Mouse (Mus musculus): ENCODE measurements around the gene Glud1. TPM values are rescaled to one million over a fixed set of nuclear protein-coding genes. Genes with fewer than 3 reads are reported as not detected.

The Glud1 gene
- polyA plus RNA-seq, 1 experiment from 2014 or later, result 68.7 TPM

- Histone ChIP-seq H3K36me3 (no peaks in the 10 kb centered on the region), H3K4me2 (no peak overlapping the region), H3K4me3 (no peak overlapping the region), H3K9ac (no peak overlapping the region), H3K27me3 (no peaks in the 10 kb centered on the region), H3K4me1 (peaks cover 6% of the 10 kb centered on the region), H3K9me3 (no peaks in the 10 kb centered on the region), H3K27ac (no peak overlapping the region)
- 81% methylated on average over 7 of the region's 7 CpGs for WGBS
- ATAC-seq (ENCODE audit: borderline replicate concordance, extremely low read depth, low FRiP score, low TSS enrichment), result no peak
Observed at GRCm38 (mm10) chr14:34296350-34296749, 14.2 kb upstream of the Glud1 start.

GRCm38 (mm10) chr14:34297038-34297437, 13.5 kb upstream of the Glud1 start:
- no peak overlapping the region for H3K4me2 ChIP-seq
- 50% methylated on average over 4 of the region's 4 CpGs for WGBS
- no peaks in the 10 kb centered on the region for H3K9me3 ChIP-seq
- peaks cover 6% of the 10 kb centered on the region for H3K4me1 ChIP-seq
- H3K9ac ChIP-seq, result no peak overlapping the region
- H3K27me3 ChIP-seq, result no peaks in the 10 kb centered on the region
- H3K27ac ChIP-seq, result no peak overlapping the region
- no peaks in the 10 kb centered on the region for H3K36me3 ChIP-seq
- ATAC-seq (ENCODE audit: borderline replicate concordance, extremely low read depth, low FRiP score, low TSS enrichment), result no peak
- no peak overlapping the region for H3K4me3 ChIP-seq

GRCm38 (mm10) chr14:34297634-34298033, 12.9 kb upstream of the Glud1 start:
- ATAC-seq (ENCODE audit: borderline replicate concordance, extremely low read depth, low FRiP score, low TSS enrichment), result no peak
- peaks cover 6% of the 10 kb centered on the region for H3K4me1 ChIP-seq
- 33% methylated on average over 2 of the region's 2 CpGs for WGBS
- H3K27ac ChIP-seq, result no peak overlapping the region
- no peak overlapping the region for H3K9ac ChIP-seq
- H3K4me3 ChIP-seq, result no peak overlapping the region
- no peaks in the 10 kb centered on the region for H3K27me3 ChIP-seq
- H3K4me2 ChIP-seq, result no peak overlapping the region
- H3K9me3 ChIP-seq, result no peaks in the 10 kb centered on the region
- no peaks in the 10 kb centered on the region for H3K36me3 ChIP-seq

GRCm38 (mm10) chr14:34298871-34299700, 11.4 kb upstream of the Glud1 start:
- H3K4me1 ChIP-seq, result peaks cover 6% of the 10 kb centered on the region
- no peaks in the 10 kb centered on the region for H3K36me3 ChIP-seq
- no peak overlapping the region for H3K27ac ChIP-seq
- no peak overlapping the region for H3K4me2 ChIP-seq
- no peaks in the 10 kb centered on the region for H3K27me3 ChIP-seq
- no peak for ATAC-seq (ENCODE audit: borderline replicate concordance, extremely low read depth, low FRiP score, low TSS enrichment)
- H3K9me3 ChIP-seq, result no peaks in the 10 kb centered on the region
- WGBS, result 46% methylated on average over 11 of the region's 11 CpGs
- no peak overlapping the region for H3K4me3 ChIP-seq
- H3K9ac ChIP-seq, result no peak overlapping the region

GRCm38 (mm10) chr14:34302681-34303242, 7.8 kb upstream of the Glud1 start:
- Histone ChIP-seq H3K4me2 (no peak overlapping the region), H3K9me3 (no peaks in the 10 kb centered on the region), H3K4me1 (peaks cover under 1% of the 10 kb centered on the region; the same call in 1 of the 2 replicates), H3K9ac (no peak overlapping the region), H3K27me3 (no peaks in the 10 kb centered on the region), H3K36me3 (no peaks in the 10 kb centered on the region), H3K27ac (no peak overlapping the region), H3K4me3 (no peak overlapping the region)
- 75% methylated on average over 5 of the region's 5 CpGs for WGBS
- no peak for ATAC-seq (ENCODE audit: borderline replicate concordance, extremely low read depth, low FRiP score, low TSS enrichment)

GRCm38 (mm10) chr14:34303265-34303680, 7.3 kb upstream of the Glud1 start:
- no peak overlapping the region for H3K27ac ChIP-seq
- no peaks in the 10 kb centered on the region for H3K36me3 ChIP-seq
- H3K9me3 ChIP-seq, result no peaks in the 10 kb centered on the region
- no peaks in the 10 kb centered on the region for H3K4me1 ChIP-seq
- WGBS, result 39% methylated on average over 5 of the region's 5 CpGs
- H3K9ac ChIP-seq, result no peak overlapping the region
- no peak for ATAC-seq (ENCODE audit: borderline replicate concordance, extremely low read depth, low FRiP score, low TSS enrichment)
- H3K27me3 ChIP-seq, result no peaks in the 10 kb centered on the region
- H3K4me2 ChIP-seq, result no peak overlapping the region
- H3K4me3 ChIP-seq, result no peak overlapping the region

- peak overlapping the region; percentile 87; the same call in 1 of the 2 replicates for H3K4me3 ChIP-seq
- H3K27ac ChIP-seq, result peak overlapping the region; percentile 95; the same call in 1 of the 2 replicates
- H3K27me3 ChIP-seq, result no peaks in the 10 kb centered on the region
- peaks cover 21% of the 10 kb centered on the region for H3K4me1 ChIP-seq
- WGBS, result 76% methylated on average over 4 of the region's 4 CpGs
- no peak overlapping the region for H3K9ac ChIP-seq
- no peaks in the 10 kb centered on the region for H3K9me3 ChIP-seq
- no peaks in the 10 kb centered on the region for H3K36me3 ChIP-seq
- H3K4me2 ChIP-seq, result peak overlapping the region; percentile 70
- ATAC-seq (ENCODE audit: borderline replicate concordance, extremely low read depth, low FRiP score, low TSS enrichment), result no peak
Observed at GRCm38 (mm10) chr14:34309266-34309665, 1.3 kb upstream of the Glud1 start.

- 5% methylated on average over 5 of the region's 5 CpGs for WGBS
Observed at GRCm38 (mm10) chr14:34309907-34310233, 657 bp upstream of the Glud1 start.

GRCm38 (mm10) chr14:34311021-34311631, 599 bp downstream of the Glud1 start:
- Histone ChIP-seq H3K27ac (peak overlapping the region; percentile 95), H3K4me1 (peaks cover 29% of the 10 kb centered on the region), H3K27me3 (no peaks in the 10 kb centered on the region), H3K36me3 (no peaks in the 10 kb centered on the region), H3K4me3 (peak overlapping the region; percentile 87), H3K9me3 (no peaks in the 10 kb centered on the region), H3K9ac (peak overlapping the region; percentile 89), H3K4me2 (peak overlapping the region; percentile 70)
- under 1% methylated on average over 47 of the region's 47 CpGs for WGBS
- peak; percentile 13 for ATAC-seq (ENCODE audit: borderline replicate concordance, extremely low read depth, low FRiP score, low TSS enrichment)

More at GRCm38 (mm10) chr14:34309907-34310233, 657 bp upstream of the Glud1 start:
- Histone ChIP-seq H3K27ac (peak overlapping the region; percentile 95), H3K4me1 (peaks cover 26% of the 10 kb centered on the region), H3K9me3 (no peaks in the 10 kb centered on the region), H3K9ac (peak overlapping the region; percentile 59), H3K4me3 (peak overlapping the region; percentile 87), H3K36me3 (no peaks in the 10 kb centered on the region), H3K4me2 (peak overlapping the region; percentile 70), H3K27me3 (no peaks in the 10 kb centered on the region)
- ATAC-seq (ENCODE audit: borderline replicate concordance, extremely low read depth, low FRiP score, low TSS enrichment), result no peak

- Histone ChIP-seq H3K4me2 (peak overlapping the region; percentile 70), H3K9me3 (no peaks in the 10 kb centered on the region), H3K9ac (peak overlapping the region; percentile 89), H3K27ac (no peak overlapping the region), H3K4me3 (peak overlapping the region; percentile 87), H3K4me1 (peaks cover 29% of the 10 kb centered on the region), H3K36me3 (no peaks in the 10 kb centered on the region), H3K27me3 (no peaks in the 10 kb centered on the region)
- ATAC-seq (ENCODE audit: borderline replicate concordance, extremely low read depth, low FRiP score, low TSS enrichment), result no peak
- WGBS, result 3% methylated on average over 4 of the region's 4 CpGs
Observed at GRCm38 (mm10) chr14:34311691-34312090, 1.2 kb downstream of the Glud1 start.

- 9% methylated on average over 5 of the region's 6 CpGs for WGBS
Observed at GRCm38 (mm10) chr14:34312339-34313048, 2.0 kb downstream of the Glud1 start.

More at GRCm38 (mm10) chr14:34312339-34313048, 2.0 kb downstream of the Glud1 start:
- ATAC-seq (ENCODE audit: borderline replicate concordance, extremely low read depth, low FRiP score, low TSS enrichment), result no peak
- Histone ChIP-seq H3K9ac (0 out of 2 replicates have a peak overlapping the region, but pooled peaks have one; percentile 89), H3K4me3 (peak overlapping the region; percentile 87), H3K9me3 (no peaks in the 10 kb centered on the region), H3K4me1 (peaks cover 29% of the 10 kb centered on the region), H3K4me2 (peak overlapping the region; percentile 70), H3K27me3 (no peaks in the 10 kb centered on the region), H3K27ac (no peak overlapping the region), H3K36me3 (no peaks in the 10 kb centered on the region)
